Mouse (Mus musculus) kidney, postnatal 0 days (tissue): ENCODE results near the gene Scarb1. TPM values are rescaled to one million over a fixed set of nuclear protein-coding genes. Genes with fewer than 3 reads are reported as not detected.

Source experiments
- ATAC-seq: fragments of 200-750 bp; cut with Nextera tagmentation; replicated peaks from 2 replicates; pipeline ENCODE4 v1.8.0; 2017; ENCODE audit warnings: low read depth, moderate number of reproducible peaks, moderate TSS enrichment, moderate library complexity; ENCODE audit not compliant: low FRiP score
- DNase-seq: peaks from one replicate; pipeline ENCODE4 v3.0.0-alpha.2; 2016; ENCODE audit warnings: low spot score
- H3K27ac ChIP-seq: fragments of 300-500 bp; sonication (generic); 2 replicates; pipeline ENCODE4 v1.5.1; 2014; ENCODE audit warnings: mild to moderate bottlenecking
- H3K27me3 ChIP-seq: fragments of 300-500 bp; sonication (generic); 2 replicates; pipeline ENCODE4 v1.6.1; 2014; ENCODE audit warnings: low read length, mixed read lengths; ENCODE audit not compliant: insufficient read depth
- H3K36me3 ChIP-seq: fragments of 300-500 bp; sonication (generic); 2 replicates; pipeline ENCODE4 v1.6.1; 2014; ENCODE audit warnings: low read length, mixed read lengths; ENCODE audit not compliant: insufficient read depth
- H3K4me1 ChIP-seq: fragments of 300-500 bp; sonication (generic); replicated peaks from 2 replicates; pipeline ENCODE4 v1.6.1; 2014; ENCODE audit warnings: antibody characterized with exemption, low read length, mixed read lengths; ENCODE audit not compliant: insufficient read depth
- H3K4me2 ChIP-seq: fragments of 300-500 bp; sonication (generic); 2 replicates; pipeline ENCODE4 v1.6.1; 2014; ENCODE audit warnings: mild to moderate bottlenecking, low read length, moderate library complexity, mixed read lengths
- H3K4me3 ChIP-seq: fragments of 300-500 bp; sonication (generic); replicated peaks from 2 replicates; pipeline ENCODE4 v1.5.1; 2014; ENCODE audit warnings: low read depth, low read length
- H3K9ac ChIP-seq: fragments of 300-500 bp; sonication (generic); 2 replicates; pipeline ENCODE4 v1.6.1; 2014; ENCODE audit warnings: low read depth, low read length
- H3K9me3 ChIP-seq: fragments of 300-500 bp; sonication (generic); replicated peaks from 2 replicates; pipeline ENCODE4 v1.6.1; 2016; ENCODE audit warnings: low read length, inconsistent platforms, mixed read lengths
- CTCF ChIP-seq: IDR thresholded peaks from 2 replicates; pipeline ENCODE4 v1.5.1; 2016; ENCODE audit warnings: antibody characterized with exemption, low read depth, mild to moderate bottlenecking, moderate library complexity
- WGBS: fragments of 180-500 bp; shearing (Covaris S2); extraction: QIAGEN DNeasy Blood & Tissue Kit; methylation state at CpG from one replicate; pipeline ENCODE4 v1.1.7; 2014; 5-methylcytosine and 5-hydroxymethylcytosine counted together
- polyA plus RNA-seq: library from polyadenylated mRNA; unstranded; fragments of >200 nt; fragmentation: Nextera tagmentation; extraction: Ambion mirVana; gene quantifications from 2 replicates; pipeline ENCODE4 v1.2.1, GENCODE M21; 2015

Gene Scarb1
- polyA plus RNA-seq, 1 experiment from 2014 or later, result 49.0 TPM

- TF ChIP-seq CTCF, result no peak
- no peak overlapping the region for H3K4me3 ChIP-seq
- 58% methylated on average over 8 of the region's 8 CpGs for WGBS
- no peak overlapping the region for H3K27ac ChIP-seq
- no peaks in the 10 kb centered on the region for H3K27me3 ChIP-seq
- DNase-seq (no peak), ATAC-seq (no peak)
- no peak overlapping the region for H3K9ac ChIP-seq
- H3K4me2 ChIP-seq, result no peak overlapping the region
- H3K36me3 ChIP-seq, result no peaks in the 10 kb centered on the region
- H3K9me3 ChIP-seq, result no peaks in the 10 kb centered on the region
- no peaks in the 10 kb centered on the region for H3K4me1 ChIP-seq
Observed at GRCm38 (mm10) chr5:125234399-125234798, 106.5 kb downstream of the Scarb1 start.

GRCm38 (mm10) chr5:125233478-125233877, 107.4 kb downstream of the Scarb1 start:
- H3K4me2 ChIP-seq, result no peak overlapping the region
- DNase-seq (no peak), ATAC-seq (no peak)
- H3K27me3 ChIP-seq, result no peaks in the 10 kb centered on the region
- H3K9ac ChIP-seq, result no peak overlapping the region
- H3K27ac ChIP-seq, result no peak overlapping the region
- H3K36me3 ChIP-seq, result no peaks in the 10 kb centered on the region
- no peak for TF ChIP-seq CTCF
- no peaks in the 10 kb centered on the region for H3K4me1 ChIP-seq
- H3K9me3 ChIP-seq, result no peaks in the 10 kb centered on the region
- WGBS, result 100% methylated on average over 1 of the region's 1 CpGs
- no peak overlapping the region for H3K4me3 ChIP-seq

GRCm38 (mm10) chr5:125232443-125232979, 108.4 kb downstream of the Scarb1 start:
- Histone ChIP-seq H3K4me1 (no peaks in the 10 kb centered on the region), H3K4me3 (no peak overlapping the region), H3K4me2 (no peak overlapping the region), H3K36me3 (no peaks in the 10 kb centered on the region), H3K9ac (no peak overlapping the region), H3K27me3 (no peaks in the 10 kb centered on the region), H3K9me3 (no peaks in the 10 kb centered on the region), H3K27ac (no peak overlapping the region)
- DNase-seq (no peak), ATAC-seq (no peak)
- no peak for TF ChIP-seq CTCF
- WGBS, result 75% methylated on average over 7 of the region's 7 CpGs

- H3K4me3 ChIP-seq, result no peak overlapping the region
- H3K9me3 ChIP-seq, result no peaks in the 10 kb centered on the region
- H3K4me1 ChIP-seq, result peaks cover 4% of the 10 kb centered on the region; the same call in 1 of the 2 replicates
- no peaks in the 10 kb centered on the region for H3K36me3 ChIP-seq
- DNase-seq (no peak), ATAC-seq (no peak)
- no peak for TF ChIP-seq CTCF
- H3K4me2 ChIP-seq, result no peak overlapping the region
- H3K27me3 ChIP-seq, result no peaks in the 10 kb centered on the region
- no peak overlapping the region for H3K27ac ChIP-seq
- H3K9ac ChIP-seq, result no peak overlapping the region
- WGBS, result 81% methylated on average over 5 of the region's 5 CpGs
Observed at GRCm38 (mm10) chr5:125230463-125230862, 110.4 kb downstream of the Scarb1 start.

GRCm38 (mm10) chr5:125229097-125229496, 111.8 kb downstream of the Scarb1 start:
- DNase-seq (no peak), ATAC-seq (no peak)
- no peak for TF ChIP-seq CTCF
- Histone ChIP-seq H3K27ac (no peak overlapping the region), H3K4me1 (peaks cover 4% of the 10 kb centered on the region; the same call in 1 of the 2 replicates), H3K36me3 (no peaks in the 10 kb centered on the region), H3K4me2 (no peak overlapping the region), H3K27me3 (no peaks in the 10 kb centered on the region), H3K4me3 (no peak overlapping the region), H3K9ac (no peak overlapping the region), H3K9me3 (no peaks in the 10 kb centered on the region)
- 78% methylated on average over 2 of the region's 2 CpGs for WGBS

- H3K27me3 ChIP-seq, result no peaks in the 10 kb centered on the region
- 97% methylated on average over 4 of the region's 4 CpGs for WGBS
- H3K4me3 ChIP-seq, result no peak overlapping the region
- H3K9me3 ChIP-seq, result no peaks in the 10 kb centered on the region
- ATAC-seq (no peak), DNase-seq (no peak)
- H3K4me2 ChIP-seq, result no peak overlapping the region
- no peak overlapping the region for H3K27ac ChIP-seq
- H3K9ac ChIP-seq, result no peak overlapping the region
- H3K4me1 ChIP-seq, result peaks cover 4% of the 10 kb centered on the region; the same call in 1 of the 2 replicates
- no peaks in the 10 kb centered on the region for H3K36me3 ChIP-seq
- peak; percentile 40 for TF ChIP-seq CTCF
Observed at GRCm38 (mm10) chr5:125227699-125228098, 113.2 kb downstream of the Scarb1 start.

Other genes starting within 250 kb of the Scarb1 start
- 14.6 and 15.5 TPM in 2 replicates for gene Ncor2, start 161.9 kb downstream of the Scarb1 start, polyA plus RNA-seq
- 0.40 and 0.74 TPM in 2 replicates for gene Gm10382, start 48.2 kb upstream of the Scarb1 start, polyA plus RNA-seq
- gene Ubc, start 49.1 kb upstream of the Scarb1 start, polyA plus RNA-seq, result 702 and 872 TPM in 2 replicates
- gene Dhx37, start 93.0 kb upstream of the Scarb1 start, polyA plus RNA-seq, result 7.2 and 8.1 TPM in 2 replicates
- 46.7 and 47.2 TPM in 2 replicates for gene Bri3bp, start 100.5 kb upstream of the Scarb1 start, polyA plus RNA-seq
- 22.0 and 25.5 TPM in 2 replicates for gene Aacs, start 134.7 kb upstream of the Scarb1 start, polyA plus RNA-seq
- 0.27 and 0.28 TPM in 2 replicates for gene Tmem132b, start 190.7 kb upstream of the Scarb1 start, polyA plus RNA-seq